Mouse (Mus musculus) MEL (cell line): ENCODE data around the gene Ankmy1. TPM values are rescaled to one million over a fixed set of nuclear protein-coding genes. Genes with fewer than 3 reads are reported as not detected.
A peak's percentile ranks its signal among the peaks of the same experiment; 100 is the strongest.

Experiments used
- DNase-seq: peaks from one replicate; pipeline ENCODE4 v3.0.0; 2011; ENCODE audit warnings: low read depth, low spot score
- H3K27ac ChIP-seq: 2 replicates; pipeline ENCODE4 v1.5.1; 2012; ENCODE audit warnings: low read depth, mild to moderate bottlenecking, control low read depth, low read length, moderate library complexity; ENCODE audit not compliant: control insufficient read depth
- H3K27me3 ChIP-seq, 2 experiments: fragments of 150-350 bp in 1 of 2; sonication (generic) in 1 of 2; 2 replicates each; pipeline ENCODE4 v1.6.1; 2012; ENCODE audit warnings: low read length in 2 of 2, mild to moderate bottlenecking in 2 of 2, improper control_type of control experiment in 1 of 2, moderate library complexity in 1 of 2; ENCODE audit not compliant: insufficient read depth in 2 of 2, control insufficient read depth in 1 of 2
- H3K36me3 ChIP-seq, 2 experiments: 2 replicates each; pipeline ENCODE4 v1.6.1; 2012 to 2014; ENCODE audit warnings: low read length in 2 of 2, improper control_type of control experiment in 1 of 2, inconsistent platforms in 1 of 2, mild to moderate bottlenecking in 1 of 2; ENCODE audit not compliant: insufficient read depth in 2 of 2, control insufficient read depth in 1 of 2
- H3K4me1 ChIP-seq, 2 experiments: fragments of 150-350 bp in 1 of 2; sonication (generic) in 1 of 2; 2 replicates each; pipeline ENCODE4 v1.6.1; 2012; ENCODE audit warnings: low read length in 2 of 2, improper control_type of control experiment in 1 of 2, mild to moderate bottlenecking in 1 of 2; ENCODE audit not compliant: insufficient read depth in 2 of 2, control insufficient read depth in 1 of 2
- H3K4me3 ChIP-seq, 2 experiments: fragments of 150-350 bp in 1 of 2; sonication (generic) in 1 of 2; 2 replicates each; pipeline ENCODE4 v1.5.1; 2012; ENCODE audit warnings: low read depth in 2 of 2, low read length in 2 of 2, mild to moderate bottlenecking in 2 of 2, moderate library complexity in 2 of 2, control low read depth in 1 of 2, improper control_type of control experiment in 1 of 2; ENCODE audit not compliant: control insufficient read depth in 1 of 2, insufficient read depth in 1 of 2
- H3K79me2 ChIP-seq: 2 replicates; pipeline ENCODE4 v1.6.1; 2012; ENCODE audit warnings: mild to moderate bottlenecking, low read length, moderate library complexity; ENCODE audit not compliant: control insufficient read depth, poor library complexity, insufficient read depth
- H3K9ac ChIP-seq: 2 replicates; pipeline ENCODE4 v1.6.1; 2012; ENCODE audit warnings: low read depth, mild to moderate bottlenecking, control low read depth, low read length, moderate library complexity; ENCODE audit not compliant: control insufficient read depth, poor library complexity, severe bottlenecking
- H3K9me3 ChIP-seq: fragments of 150-350 bp; sonication (generic); replicated peaks from 2 replicates; pipeline ENCODE4 v1.6.1; 2012; ENCODE audit warnings: mild to moderate bottlenecking, low read length, improper control_type of control experiment, moderate library complexity; ENCODE audit not compliant: insufficient read depth
- BHLHE40 ChIP-seq: IDR thresholded peaks from 2 replicates; pipeline ENCODE4 v1.6.1; 2012; ENCODE audit warnings: low read depth, mild to moderate bottlenecking, inconsistent platforms, low read length, improper control_type of control experiment, borderline replicate concordance
- CHD1 ChIP-seq: IDR thresholded peaks from 2 replicates; pipeline ENCODE4 v1.6.1; 2012; ENCODE audit warnings: low read depth, mild to moderate bottlenecking, inconsistent platforms, low read length, improper control_type of control experiment
- CHD2 ChIP-seq: IDR thresholded peaks from 2 replicates; pipeline ENCODE4 v1.6.1; 2011; ENCODE audit warnings: low read length, improper control_type of control experiment
- CTCF ChIP-seq, 3 experiments: IDR thresholded peaks in 2 of 3; conservative IDR thresholded peaks in 1 of 3; 2 replicates each; pipeline ENCODE4 v1.5.1; 2011 to 2012; ENCODE audit warnings: low read length in 3 of 3, low read depth in 2 of 3, mild to moderate bottlenecking in 2 of 3, improper control_type of control experiment in 1 of 3, inconsistent platforms in 1 of 3, mixed read lengths in 1 of 3, moderate library complexity in 1 of 3; ENCODE audit not compliant: control insufficient read depth in 1 of 3, insufficient read depth in 1 of 3, poor library complexity in 1 of 3, severe bottlenecking in 1 of 3
- E2F4 ChIP-seq: IDR thresholded peaks from 2 replicates; pipeline ENCODE4 v1.6.1; 2011; ENCODE audit warnings: low read depth, low read length, improper control_type of control experiment, borderline replicate concordance
- ELF1 ChIP-seq: IDR thresholded peaks from 2 replicates; pipeline ENCODE4 v1.6.1; 2014; ENCODE audit warnings: low read depth, mild to moderate bottlenecking, inconsistent platforms, low read length, improper control_type of control experiment, moderate library complexity
- EP300 ChIP-seq, 2 experiments: IDR thresholded peaks; 2 replicates each; pipeline ENCODE4 v1.6.1; 2011; ENCODE audit warnings: improper control_type of control experiment in 2 of 2, low read length in 2 of 2, low read depth in 1 of 2, mild to moderate bottlenecking in 1 of 2
- ETS1 ChIP-seq: IDR thresholded peaks from 2 replicates; pipeline ENCODE4 v1.6.1; 2012; ENCODE audit warnings: low read depth, mild to moderate bottlenecking, inconsistent platforms, low read length, improper control_type of control experiment, moderate library complexity
- GABPA ChIP-seq: IDR thresholded peaks from 2 replicates; pipeline ENCODE4 v1.6.1; 2012; ENCODE audit warnings: low read depth, mild to moderate bottlenecking, inconsistent platforms, low read length, improper control_type of control experiment, moderate library complexity
- GATA1 ChIP-seq: IDR thresholded peaks from 2 replicates; pipeline ENCODE4 v1.6.1; 2011; ENCODE audit warnings: low read depth, low read length, improper control_type of control experiment
- HCFC1 ChIP-seq: IDR thresholded peaks from 2 replicates; pipeline ENCODE4 v1.6.1; 2012; ENCODE audit warnings: low read depth, mild to moderate bottlenecking, inconsistent platforms, low read length, improper control_type of control experiment, moderate library complexity
- JUND ChIP-seq: IDR thresholded peaks from 2 replicates; pipeline ENCODE4 v1.6.1; 2011; ENCODE audit warnings: low read depth, mild to moderate bottlenecking, improper control_type of control experiment, low read length
- KAT2A ChIP-seq: conservative IDR thresholded peaks from 2 replicates; pipeline ENCODE4 v1.6.1; 2012; ENCODE audit warnings: low read depth, low read length, improper control_type of control experiment, inconsistent platforms
- MAFK ChIP-seq: IDR thresholded peaks from 2 replicates; pipeline ENCODE4 v1.6.1; 2011; ENCODE audit warnings: low read depth, mild to moderate bottlenecking, low read length, improper control_type of control experiment, borderline replicate concordance
- MAX ChIP-seq: IDR thresholded peaks from 2 replicates; pipeline ENCODE4 v1.6.1; 2011; ENCODE audit warnings: low read length, improper control_type of control experiment
- MAZ ChIP-seq: IDR thresholded peaks from 2 replicates; pipeline ENCODE4 v1.6.1; 2012; ENCODE audit warnings: low read depth, mild to moderate bottlenecking, inconsistent platforms, low read length, improper control_type of control experiment
- MEF2A ChIP-seq: IDR thresholded peaks from 2 replicates; pipeline ENCODE4 v1.6.1; 2014; ENCODE audit warnings: low read depth, mild to moderate bottlenecking, inconsistent platforms, low read length, improper control_type of control experiment; ENCODE audit not compliant: poor library complexity, insufficient replicate concordance, severe bottlenecking; ENCODE audit errors: extremely low read depth
- MXI1 ChIP-seq: IDR thresholded peaks from 2 replicates; pipeline ENCODE4 v1.6.1; 2011; ENCODE audit warnings: mild to moderate bottlenecking, low read depth, low read length, improper control_type of control experiment
- MYB ChIP-seq: IDR thresholded peaks from 2 replicates; pipeline ENCODE4 v1.6.1; 2011; ENCODE audit warnings: mild to moderate bottlenecking, low read depth, low read length, improper control_type of control experiment
- MYC ChIP-seq: IDR thresholded peaks from 2 replicates; pipeline ENCODE4 v1.6.1; 2011; ENCODE audit warnings: low read depth, mild to moderate bottlenecking, low read length, improper control_type of control experiment, moderate library complexity
- NELFE ChIP-seq: IDR thresholded peaks from 2 replicates; pipeline ENCODE4 v1.6.1; 2011; ENCODE audit warnings: low read depth, low read length, improper control_type of control experiment
- POLR2A ChIP-seq, 2 experiments: IDR thresholded peaks; 2 replicates each; pipeline ENCODE4 v1.6.1; 2011 to 2012; ENCODE audit warnings: low read length in 2 of 2, mild to moderate bottlenecking in 2 of 2, control low read depth in 1 of 2, improper control_type of control experiment in 1 of 2, low read depth in 1 of 2, moderate library complexity in 1 of 2; ENCODE audit not compliant: control insufficient read depth in 1 of 2, insufficient read depth in 1 of 2, poor library complexity in 1 of 2
- POLR2AphosphoS2 ChIP-seq: IDR thresholded peaks from 2 replicates; pipeline ENCODE4 v1.6.1; 2011; ENCODE audit warnings: low read length, improper control_type of control experiment
- POLR2AphosphoS5 ChIP-seq: IDR thresholded peaks from 2 replicates; pipeline ENCODE4 v1.6.1; 2012; ENCODE audit warnings: low read depth, borderline replicate concordance, mild to moderate bottlenecking, inconsistent platforms, low read length, moderate library complexity, mixed read lengths
- RAD21 ChIP-seq: IDR thresholded peaks from 2 replicates; pipeline ENCODE4 v1.6.1; 2011; ENCODE audit warnings: mild to moderate bottlenecking, low read depth, low read length, improper control_type of control experiment
- RCOR1 ChIP-seq: IDR thresholded peaks from 2 replicates; pipeline ENCODE4 v1.6.1; 2012; ENCODE audit warnings: low read depth, mild to moderate bottlenecking, inconsistent platforms, low read length, improper control_type of control experiment
- SIN3A ChIP-seq: IDR thresholded peaks from 2 replicates; pipeline ENCODE4 v1.6.1; 2012; ENCODE audit warnings: low read length, improper control_type of control experiment, inconsistent platforms
- SMC3 ChIP-seq: IDR thresholded peaks from 2 replicates; pipeline ENCODE4 v1.6.1; 2011; ENCODE audit warnings: low read depth, low read length, improper control_type of control experiment
- TAL1 ChIP-seq: IDR thresholded peaks from 2 replicates; pipeline ENCODE4 v1.6.1; 2012; ENCODE audit warnings: mild to moderate bottlenecking, inconsistent platforms, low read length, moderate library complexity, mixed read lengths
- TBP ChIP-seq: IDR thresholded peaks from 2 replicates; pipeline ENCODE4 v1.8.0; 2011; ENCODE audit warnings: low read depth, low read length, improper control_type of control experiment
- TCF12 ChIP-seq: IDR thresholded peaks from 2 replicates; pipeline ENCODE4 v1.6.1; 2014; ENCODE audit warnings: low read depth, mild to moderate bottlenecking, inconsistent platforms, low read length, improper control_type of control experiment, moderate library complexity
- USF2 ChIP-seq, 2 experiments: IDR thresholded peaks; 2 replicates each; pipeline ENCODE4 v1.6.1; 2011 to 2012; ENCODE audit warnings: improper control_type of control experiment in 2 of 2, low read length in 2 of 2, borderline replicate concordance in 1 of 2, inconsistent platforms in 1 of 2, low read depth in 1 of 2, mild to moderate bottlenecking in 1 of 2; ENCODE audit not compliant: insufficient read depth in 1 of 2
- ZC3H11A ChIP-seq: IDR thresholded peaks from 2 replicates; pipeline ENCODE4 v1.6.1; 2012; ENCODE audit warnings: low read depth, mild to moderate bottlenecking, inconsistent platforms, low read length, improper control_type of control experiment
- ZKSCAN1 ChIP-seq: IDR thresholded peaks from 2 replicates; pipeline ENCODE4 v1.6.1; 2012; ENCODE audit warnings: low read depth, mild to moderate bottlenecking, inconsistent platforms, low read length, improper control_type of control experiment, moderate library complexity
- ZMIZ1 ChIP-seq: IDR thresholded peaks from 2 replicates; pipeline ENCODE4 v1.6.1; 2012; ENCODE audit warnings: low read depth, mild to moderate bottlenecking, inconsistent platforms, low read length, improper control_type of control experiment, moderate library complexity
- ZNF384 ChIP-seq: IDR thresholded peaks from 2 replicates; pipeline ENCODE4 v1.6.1; 2012; ENCODE audit warnings: low read depth, mild to moderate bottlenecking, inconsistent platforms, low read length, improper control_type of control experiment
- polyA plus RNA-seq, 2 experiments: library from polyadenylated mRNA; stranded (reverse) in 1 of 2; unstranded in 1 of 2; fragments of >175 nt in 1 of 2; fragments of >200 nt in 1 of 2; gene quantifications; 2 replicates each; pipeline versions ENCODE4 v1.2.1 to v1.2.4; 2012; ENCODE audit warnings: low replicate concordance in 2 of 2, low read depth in 1 of 2; ENCODE audit not compliant: insufficient read length in 2 of 2, insufficient read depth in 1 of 2, missing spikeins in 1 of 2
- total RNA-seq: library from RNA; depleted of rRNA; stranded (reverse); fragments of 300-350 nt; gene quantifications from 2 replicates; pipeline ENCODE4 v1.2.3, GENCODE M21; 2012

Ankmy1 gene
- total and polyA plus RNA-seq, 3 experiments: 0.08 TPM; not detected in 2

GRCm38 (mm10) chr1:92906779-92907631, 4.3 kb upstream of the Ankmy1 start, which contains the start of gene Dusp28:
Gene Dusp28, plus strand, starts transcription at chr1:92906981.
- H3K9ac ChIP-seq: peak within 1 kb of the TSS; percentile 95
- H3K36me3 ChIP-seq: peaks cover 0 to 25% of the 10 kb centered on the region in 2 experiments; a peak in 2 of 4 replicates
- H3K4me3 ChIP-seq: peak within 1 kb of the TSS; percentile 77 to 90
- no peaks in the 10 kb centered on the region for H3K27me3 ChIP-seq
- H3K4me1 ChIP-seq: peaks cover 13 to 37% of the 10 kb centered on the region in 2 experiments
- H3K79me2 ChIP-seq: peaks cover 29% of the 10 kb centered on the region
- DNase-seq: peak; percentile 97
- H3K9me3 ChIP-seq: no peaks in the 10 kb centered on the region
- peak within 1 kb of the TSS; percentile 97 for H3K27ac ChIP-seq
- TF ChIP-seq MAZ: no peak; the same call in 1 of the 2 replicates
- no peak for TF ChIP-seq POLR2AphosphoS5
- TF ChIP-seq CTCF (IDR thresholded peaks at IDR 0.05 in 2 of 3, conservative IDR thresholded peaks at IDR 0.05 in 1 of 3; ENCODE audit: control insufficient read depth in 1 of 3, insufficient read depth in 1 of 3, low read depth in 2 of 3, low read length in 3 of 3, poor library complexity in 1 of 3, severe bottlenecking in 1 of 3): peak; percentile 22 to 71 (median 63); a peak in 4 of 6 replicates
- no peak for TF ChIP-seq MAFK
- no peak for TF ChIP-seq TAL1
- TF ChIP-seq ZKSCAN1: no peak
- no peak for TF ChIP-seq RAD21
- TF ChIP-seq TCF12: peak; percentile 61
- TF ChIP-seq MXI1: peak; percentile 78
- TF ChIP-seq MYC: no peak
- TF ChIP-seq ZC3H11A: no peak
- TF ChIP-seq MAX: peak; percentile 53; the same call in 1 of the 2 replicates
- TF ChIP-seq ZNF384: no peak
- no peak for TF ChIP-seq GABPA
- peak; percentile 17; the same call in 1 of the 2 replicates for TF ChIP-seq ZMIZ1
- no peak for TF ChIP-seq GATA1
- TF ChIP-seq SMC3: peak; percentile 26; the same call in 1 of the 2 replicates
- TF ChIP-seq EP300 (IDR thresholded peaks at IDR 0.05; ENCODE audit: low read depth in 1 of 2, low read length in 2 of 2): no peak
- TF ChIP-seq ELF1: peak; percentile 82
- TF ChIP-seq MYB: peak; percentile 25; the same call in 1 of the 2 replicates
- TF ChIP-seq TBP: peak; percentile 49
- TF ChIP-seq HCFC1: peak; percentile 82
- TF ChIP-seq CHD1: no peak
- peak; percentile 5; the same call in 1 of the 2 replicates for TF ChIP-seq MEF2A
- TF ChIP-seq RCOR1: 0 out of 2 replicates have a peak, but pooled peaks have one; percentile 17
- TF ChIP-seq USF2 (IDR thresholded peaks at IDR 0.05; ENCODE audit: borderline replicate concordance in 1 of 2, insufficient read depth in 1 of 2, low read depth in 1 of 2, low read length in 2 of 2): no peak
- TF ChIP-seq ETS1: peak; percentile 56; the same call in 1 of the 2 replicates
- TF ChIP-seq E2F4: no peak
- no peak for TF ChIP-seq CHD2
- TF ChIP-seq POLR2AphosphoS2: peak; percentile 94; the same call in 1 of the 2 replicates
- peak; percentile 57 for TF ChIP-seq SIN3A
- TF ChIP-seq POLR2A (IDR thresholded peaks at IDR 0.05; ENCODE audit: control insufficient read depth in 1 of 2, insufficient read depth in 1 of 2, low read depth in 1 of 2, low read length in 2 of 2, poor library complexity in 1 of 2): peak; percentile 95 to 99
- no peak for TF ChIP-seq BHLHE40
- no peak for TF ChIP-seq JUND
- TF ChIP-seq KAT2A: no peak; the same call in 1 of the 2 replicates
- peak; percentile 95 for TF ChIP-seq NELFE
